ENCODE assay signal across 15 mouse cellular contexts in genomic region chr5:36083869-36084565, GRCm38 (mm10).
DNase-seq lines count a peak whose midpoint lies in the region; TF ChIP-seq lines count a peak whose summit lies in the region.
"Had no signal": no experiment of that assay in that cellular context is flagged by ENCODE, and none has a peak within 500 bp of the region (broad histone marks: within the 10 kb centered on the region; RNA-seq: fewer than 3 reads in every experiment).

No protein-coding gene starts in this region.

- DNase-seq in kidney, adult 2 months, result peak; percentile 75
- no peak for DNase-seq in kidney, postnatal 4 days
- peak; percentile 71 for DNase-seq in brain, adult 2 months (ENCODE audit: low read depth, low spot score)
- peak; percentile 21 to 46 for DNase-seq in heart, adult 9 months (ENCODE audit: low spot score in 2 of 2)
- peak; percentile 22 for DNase-seq in kidney, postnatal 10 days
- no peak for DNase-seq in thymus, postnatal 0 days (ENCODE audit: low spot score)
- no peak for DNase-seq in adrenal gland, adult (ENCODE audit: inconsistent age in 2 of 2, low spot score in 1 of 2)
- DNase-seq: adrenal gland, postnatal 36 days; cerebellum, adult 18-20 months; gastrocnemius, postnatal 36 days; lung, postnatal 14 days had no signal

- no peak overlapping the region for H3K4me3 ChIP-seq in kidney, adult 2 months (ENCODE audit: insufficient read depth, low read depth, low read length)
- H3K4me3 ChIP-seq: embryonic facial prominence, embryonic 12.5 days; midbrain, embryonic 13.5 days; neural tube, embryonic 13.5 days; stomach, embryonic 15.5 days had no signal

- no peaks in the 10 kb centered on the region for H3K27me3 ChIP-seq in kidney, adult 2 months (replicated peaks; ENCODE audit: control insufficient read depth, insufficient read depth, low read length)
- H3K27me3 ChIP-seq: embryonic facial prominence, embryonic 12.5 days; midbrain, embryonic 13.5 days; neural tube, embryonic 13.5 days; stomach, embryonic 15.5 days had no signal

- no peak for TF ChIP-seq POLR2A in kidney, adult 2 months (IDR thresholded peaks at IDR 0.05; ENCODE audit: low read depth, low read length)

- no peaks in the 10 kb centered on the region for H3K36me3 ChIP-seq in kidney, adult 2 months (ENCODE audit: control insufficient read depth, insufficient read depth, low read length)
- H3K36me3 ChIP-seq: embryonic facial prominence, embryonic 12.5 days; midbrain, embryonic 13.5 days; neural tube, embryonic 13.5 days; stomach, embryonic 15.5 days had no signal

- H3K4me1 ChIP-seq in kidney, adult 2 months (ENCODE audit: control insufficient read depth, insufficient read depth, low read length), result peaks cover 9% of the 10 kb centered on the region; the same call in 1 of the 2 replicates
- H3K4me1 ChIP-seq: embryonic facial prominence, embryonic 12.5 days; stomach, embryonic 15.5 days had no signal

- TF ChIP-seq CTCF in kidney, adult 2 months (conservative IDR thresholded peaks at IDR 0.05; ENCODE audit: insufficient read depth, insufficient read length, low read depth, low read length), result no peak

- no peak overlapping the region for H3K27ac ChIP-seq in kidney, adult 2 months (ENCODE audit: insufficient read depth, low read depth, low read length)
- H3K27ac ChIP-seq: embryonic facial prominence, embryonic 12.5 days; neural tube, embryonic 13.5 days; stomach, embryonic 15.5 days had no signal

- 64% methylated on average over 9 of the region's 9 CpGs for WGBS in kidney, adult 2 months

Comparison
In these comparisons a context has a peak if more than half of its experiments do, and no peak if none do; other contexts are left out.
1. DNase-seq: peak in kidney, adult 2 months (single experiment), brain, adult 2 months (single experiment), heart, adult 9 months (2 of 2) and kidney, postnatal 10 days (single experiment); none in kidney, postnatal 4 days (0 of 2), thymus, postnatal 0 days (single experiment) and adrenal gland, adult (0 of 2).